Mouse (Mus musculus): ENCODE data around the gene Zkscan6. TPM values are rescaled to one million over a fixed set of nuclear protein-coding genes. Genes with fewer than 3 reads are reported as not detected.
A peak's percentile ranks its signal among the peaks of the same experiment; 100 is the strongest.

Gene Zkscan6
- polyA plus RNA-seq (2015; fragmentation: Nextera tagmentation; extraction: Ambion mirVana), result 17.7 TPM in 2 replicates

GRCm38 (mm10) chr11:65806909-65807504 lies at the start of gene Zkscan6:
Gene Zkscan6, plus strand, starts transcription at chr11:65807175.
- H3K36me3 ChIP-seq (ENCODE audit: control insufficient read depth, insufficient read depth, low read length), result no peaks in the 10 kb centered on the region
- H3K4me2 ChIP-seq (ENCODE audit: low read length), result peak within 1 kb of the TSS; percentile 95
- peak within 1 kb of the TSS; percentile 81 for H3K9ac ChIP-seq (ENCODE audit: low read depth, low read length)
- H3K27ac ChIP-seq (ENCODE audit: low read depth, low read length), result peak within 1 kb of the TSS; percentile 83
- no peaks in the 10 kb centered on the region for H3K9me3 ChIP-seq (ENCODE audit: control insufficient read depth, low read length)
- WGBS, result under 1% methylated on average over 53 of the region's 58 CpGs
- H3K4me3 ChIP-seq (ENCODE audit: low read length), result peak within 1 kb of the TSS; percentile 63
- ATAC-seq, result peak; percentile 98
- H3K27me3 ChIP-seq (replicated peaks; ENCODE audit: control insufficient read depth, insufficient read depth, low read length), result no peaks in the 10 kb centered on the region
- H3K4me1 ChIP-seq (ENCODE audit: control insufficient read depth, insufficient read depth, low read depth, low read length), result peaks cover 10% of the 10 kb centered on the region

- H3K27me3 ChIP-seq (replicated peaks; ENCODE audit: control insufficient read depth, insufficient read depth, low read length), result no peaks in the 10 kb centered on the region
- H3K4me1 ChIP-seq (ENCODE audit: control insufficient read depth, insufficient read depth, low read depth, low read length), result no peaks in the 10 kb centered on the region
- WGBS, result 94% methylated on average over 1 of the region's 1 CpGs
- no peaks in the 10 kb centered on the region for H3K9me3 ChIP-seq (ENCODE audit: control insufficient read depth, low read length)
- no peaks in the 10 kb centered on the region for H3K36me3 ChIP-seq (ENCODE audit: control insufficient read depth, insufficient read depth, low read length)
- H3K27ac ChIP-seq (ENCODE audit: low read depth, low read length), result no peak overlapping the region
- no peak overlapping the region for H3K4me2 ChIP-seq (ENCODE audit: low read length)
- ATAC-seq, result no peak
- no peak overlapping the region for H3K9ac ChIP-seq (ENCODE audit: low read depth, low read length)
- no peak overlapping the region for H3K4me3 ChIP-seq (ENCODE audit: low read length)
Observed at GRCm38 (mm10) chr11:65759350-65759749, 47.6 kb upstream of the Zkscan6 start.

GRCm38 (mm10) chr11:65760912-65761311 lies 46.1 kb upstream of the Zkscan6 start:
- H3K9me3 ChIP-seq (ENCODE audit: control insufficient read depth, low read length), result no peaks in the 10 kb centered on the region
- no peaks in the 10 kb centered on the region for H3K36me3 ChIP-seq (ENCODE audit: control insufficient read depth, insufficient read depth, low read length)
- 91% methylated on average over 2 of the region's 2 CpGs for WGBS
- H3K27ac ChIP-seq (ENCODE audit: low read depth, low read length), result no peak overlapping the region
- no peaks in the 10 kb centered on the region for H3K4me1 ChIP-seq (ENCODE audit: control insufficient read depth, insufficient read depth, low read depth, low read length)
- ATAC-seq, result no peak
- H3K4me2 ChIP-seq (ENCODE audit: low read length), result no peak overlapping the region
- H3K27me3 ChIP-seq (replicated peaks; ENCODE audit: control insufficient read depth, insufficient read depth, low read length), result no peaks in the 10 kb centered on the region
- no peak overlapping the region for H3K4me3 ChIP-seq (ENCODE audit: low read length)
- no peak overlapping the region for H3K9ac ChIP-seq (ENCODE audit: low read depth, low read length)

- no peak for ATAC-seq
- no peak overlapping the region for H3K27ac ChIP-seq (ENCODE audit: low read depth, low read length)
- no peak overlapping the region for H3K4me2 ChIP-seq (ENCODE audit: low read length)
- H3K27me3 ChIP-seq (replicated peaks; ENCODE audit: control insufficient read depth, insufficient read depth, low read length), result no peaks in the 10 kb centered on the region
- H3K9ac ChIP-seq (ENCODE audit: low read depth, low read length), result no peak overlapping the region
- no peaks in the 10 kb centered on the region for H3K36me3 ChIP-seq (ENCODE audit: control insufficient read depth, insufficient read depth, low read length)
- H3K4me3 ChIP-seq (ENCODE audit: low read length), result no peak overlapping the region
- no peaks in the 10 kb centered on the region for H3K9me3 ChIP-seq (ENCODE audit: control insufficient read depth, low read length)
- peaks cover 2% of the 10 kb centered on the region; the same call in 1 of the 2 replicates for H3K4me1 ChIP-seq (ENCODE audit: control insufficient read depth, insufficient read depth, low read depth, low read length)
Observed at GRCm38 (mm10) chr11:65768445-65768844, 38.5 kb upstream of the Zkscan6 start.

GRCm38 (mm10) chr11:65769990-65770389 lies 37.0 kb upstream of the Zkscan6 start:
- no peak for ATAC-seq
- Histone ChIP-seq H3K9me3 (ENCODE audit: control insufficient read depth, low read length) (no peaks in the 10 kb centered on the region), H3K4me3 (ENCODE audit: low read length) (no peak overlapping the region), H3K27me3 (replicated peaks; ENCODE audit: control insufficient read depth, insufficient read depth, low read length) (no peaks in the 10 kb centered on the region), H3K4me2 (ENCODE audit: low read length) (no peak overlapping the region), H3K9ac (ENCODE audit: low read depth, low read length) (no peak overlapping the region), H3K27ac (ENCODE audit: low read depth, low read length) (no peak overlapping the region), H3K36me3 (ENCODE audit: control insufficient read depth, insufficient read depth, low read length) (no peaks in the 10 kb centered on the region), H3K4me1 (ENCODE audit: control insufficient read depth, insufficient read depth, low read depth, low read length) (peaks cover 2% of the 10 kb centered on the region; the same call in 1 of the 2 replicates)
- 74% methylated on average over 5 of the region's 5 CpGs for WGBS

- 91% methylated on average over 1 of the region's 1 CpGs for WGBS
- no peaks in the 10 kb centered on the region for H3K9me3 ChIP-seq (ENCODE audit: control insufficient read depth, low read length)
- H3K27me3 ChIP-seq (replicated peaks; ENCODE audit: control insufficient read depth, insufficient read depth, low read length), result no peaks in the 10 kb centered on the region
- H3K36me3 ChIP-seq (ENCODE audit: control insufficient read depth, insufficient read depth, low read length), result no peaks in the 10 kb centered on the region
- no peak for ATAC-seq
- H3K4me2 ChIP-seq (ENCODE audit: low read length), result no peak overlapping the region
- H3K27ac ChIP-seq (ENCODE audit: low read depth, low read length), result no peak overlapping the region
- H3K4me1 ChIP-seq (ENCODE audit: control insufficient read depth, insufficient read depth, low read depth, low read length), result peaks cover 2% of the 10 kb centered on the region; the same call in 1 of the 2 replicates
- H3K9ac ChIP-seq (ENCODE audit: low read depth, low read length), result no peak overlapping the region
- H3K4me3 ChIP-seq (ENCODE audit: low read length), result no peak overlapping the region
Observed at GRCm38 (mm10) chr11:65771546-65771945, 35.4 kb upstream of the Zkscan6 start.

- no peak for ATAC-seq
- Histone ChIP-seq H3K4me3 (ENCODE audit: low read length) (no peak overlapping the region), H3K36me3 (ENCODE audit: control insufficient read depth, insufficient read depth, low read length) (no peaks in the 10 kb centered on the region), H3K4me2 (ENCODE audit: low read length) (no peak overlapping the region), H3K9ac (ENCODE audit: low read depth, low read length) (no peak overlapping the region), H3K9me3 (ENCODE audit: control insufficient read depth, low read length) (no peaks in the 10 kb centered on the region), H3K27ac (ENCODE audit: low read depth, low read length) (no peak overlapping the region), H3K27me3 (replicated peaks; ENCODE audit: control insufficient read depth, insufficient read depth, low read length) (no peaks in the 10 kb centered on the region), H3K4me1 (ENCODE audit: control insufficient read depth, insufficient read depth, low read depth, low read length) (peaks cover 5% of the 10 kb centered on the region)
- 81% methylated on average over 2 of the region's 2 CpGs for WGBS
Observed at GRCm38 (mm10) chr11:65773535-65773934, 33.4 kb upstream of the Zkscan6 start.

GRCm38 (mm10) chr11:65773946-65774656 lies 32.9 kb upstream of the Zkscan6 start:
- no peak overlapping the region for H3K4me2 ChIP-seq (ENCODE audit: low read length)
- no peak overlapping the region for H3K9ac ChIP-seq (ENCODE audit: low read depth, low read length)
- no peak overlapping the region for H3K4me3 ChIP-seq (ENCODE audit: low read length)
- ATAC-seq, result no peak
- no peaks in the 10 kb centered on the region for H3K27me3 ChIP-seq (replicated peaks; ENCODE audit: control insufficient read depth, insufficient read depth, low read length)
- 78% methylated on average over 6 of the region's 6 CpGs for WGBS
- H3K27ac ChIP-seq (ENCODE audit: low read depth, low read length), result no peak overlapping the region
- no peaks in the 10 kb centered on the region for H3K36me3 ChIP-seq (ENCODE audit: control insufficient read depth, insufficient read depth, low read length)
- H3K9me3 ChIP-seq (ENCODE audit: control insufficient read depth, low read length), result no peaks in the 10 kb centered on the region
- peaks cover 5% of the 10 kb centered on the region for H3K4me1 ChIP-seq (ENCODE audit: control insufficient read depth, insufficient read depth, low read depth, low read length)

GRCm38 (mm10) chr11:65776906-65777611 lies 29.9 kb upstream of the Zkscan6 start:
- Histone ChIP-seq H3K4me1 (ENCODE audit: control insufficient read depth, insufficient read depth, low read depth, low read length) (peaks cover 5% of the 10 kb centered on the region), H3K4me3 (ENCODE audit: low read length) (no peak overlapping the region), H3K9me3 (ENCODE audit: control insufficient read depth, low read length) (no peaks in the 10 kb centered on the region), H3K9ac (ENCODE audit: low read depth, low read length) (no peak overlapping the region), H3K4me2 (ENCODE audit: low read length) (no peak overlapping the region), H3K27me3 (replicated peaks; ENCODE audit: control insufficient read depth, insufficient read depth, low read length) (no peaks in the 10 kb centered on the region), H3K27ac (ENCODE audit: low read depth, low read length) (no peak overlapping the region), H3K36me3 (ENCODE audit: control insufficient read depth, insufficient read depth, low read length) (0 out of 2 replicates have a peak, but pooled peaks cover 3% of the 10 kb centered on the region)
- 62% methylated on average over 2 of the region's 2 CpGs for WGBS
- no peak for ATAC-seq

Measured in hindbrain, embryonic 16.5 days (tissue).